Mouse (Mus musculus) embryonic fibroblast, embryonic 13.5 days (primary cell): ENCODE measurements at regions not wholly inside any gene's neighbourhood (a gene's known extent, or its start where the extent isn't known, plus 50 kb on each side); places are given as distances from the start of the nearest gene placed in this dataset.

Experiments
- H3K27ac ChIP-seq: 2 replicates; pipeline ENCODE4 v1.5.1; 2012; ENCODE audit warnings: low read length, control low read depth, inconsistent platforms; ENCODE audit not compliant: insufficient read depth
- H3K4me1 ChIP-seq: 2 replicates; pipeline ENCODE4 v1.6.1; 2011; ENCODE audit warnings: low read length; ENCODE audit not compliant: control insufficient read depth, insufficient read depth
- H3K4me3 ChIP-seq: 2 replicates; pipeline ENCODE4 v1.5.1; 2011; ENCODE audit warnings: mild to moderate bottlenecking, control low read depth, low read length; ENCODE audit not compliant: insufficient read depth
- CTCF ChIP-seq: IDR thresholded peaks from 2 replicates; pipeline ENCODE4 v1.5.1; 2011; ENCODE audit warnings: mild to moderate bottlenecking, control low read depth, low read length, moderate library complexity, borderline replicate concordance; ENCODE audit not compliant: insufficient read depth
- POLR2A ChIP-seq: IDR thresholded peaks from 2 replicates; pipeline ENCODE4 v1.6.1; 2011; ENCODE audit warnings: low read depth, mild to moderate bottlenecking, control low read depth, low read length, moderate library complexity

DNA sequence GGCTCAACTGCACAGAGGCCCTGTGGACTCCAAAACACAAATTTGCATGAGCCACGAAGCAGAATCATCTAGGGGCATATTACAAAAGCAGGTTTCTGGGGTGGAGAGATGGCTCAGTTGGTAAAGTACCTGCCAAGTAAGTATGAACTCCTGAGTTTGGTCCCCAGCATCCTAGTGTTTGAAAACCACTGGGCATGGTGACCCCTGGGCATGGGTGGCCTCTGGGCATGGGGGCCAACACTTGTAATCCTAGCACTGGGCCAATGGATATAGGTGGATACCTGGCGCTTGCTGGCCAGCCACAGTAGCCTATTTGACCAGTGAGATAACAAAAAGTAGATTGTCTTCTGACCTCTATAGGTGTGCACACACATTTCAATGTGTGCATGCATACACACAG, 65.7 kb upstream of the Arid5b start:
- Histone ChIP-seq H3K27ac (no peak overlapping the region), H3K4me1 (no peaks in the 10 kb centered on the region), H3K4me3 (no peak overlapping the region)
- TF ChIP-seq POLR2A (no peak), CTCF (no peak)

GRCm38 (mm10) chr10:68334054-68334453, 55.5 kb upstream of the Arid5b start:
- Histone ChIP-seq H3K4me3 (no peak overlapping the region), H3K27ac (no peak overlapping the region), H3K4me1 (no peaks in the 10 kb centered on the region)
- no peak for TF ChIP-seq POLR2A
- TF ChIP-seq CTCF = no peak
